Mouse (Mus musculus) embryo, embryonic 11.5 days (tissue): ENCODE data around the gene Mill1.
"Not testable (repeated sequence)": the region's sequence is repeated elsewhere in the genome, so short reads cannot be mapped to it uniquely, and the experiment has no call there.

Experiments used
- DNase-seq: peaks from one replicate; pipeline ENCODE4 v3.0.0-alpha.2; 2012; ENCODE audit warnings: low read depth, low spot score

Mill1 gene

DNA sequence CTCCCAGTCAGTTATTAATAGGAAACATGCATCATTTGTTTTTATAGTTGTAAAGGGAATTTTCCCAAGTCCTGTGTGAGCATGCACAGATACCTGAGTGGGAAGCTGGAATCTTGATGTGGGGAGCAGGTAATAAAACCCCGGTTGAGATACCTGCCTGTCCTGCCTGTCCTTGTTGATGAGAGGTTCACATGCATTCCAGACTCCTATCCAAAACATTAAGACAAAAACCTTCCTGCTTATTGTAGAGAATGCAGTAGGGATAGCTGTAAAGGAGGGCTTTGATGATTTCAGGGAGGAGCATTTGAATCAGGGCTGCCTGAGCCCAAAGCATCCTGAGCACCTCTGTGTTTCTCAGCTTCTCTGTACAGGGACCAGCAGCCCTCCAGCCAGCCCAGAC is at the start of gene Mill1:
Gene Mill1 (plus strand): TSS at position 301 of the 400 bp plus-strand sequence.
- DNase-seq = no peak

DNA sequence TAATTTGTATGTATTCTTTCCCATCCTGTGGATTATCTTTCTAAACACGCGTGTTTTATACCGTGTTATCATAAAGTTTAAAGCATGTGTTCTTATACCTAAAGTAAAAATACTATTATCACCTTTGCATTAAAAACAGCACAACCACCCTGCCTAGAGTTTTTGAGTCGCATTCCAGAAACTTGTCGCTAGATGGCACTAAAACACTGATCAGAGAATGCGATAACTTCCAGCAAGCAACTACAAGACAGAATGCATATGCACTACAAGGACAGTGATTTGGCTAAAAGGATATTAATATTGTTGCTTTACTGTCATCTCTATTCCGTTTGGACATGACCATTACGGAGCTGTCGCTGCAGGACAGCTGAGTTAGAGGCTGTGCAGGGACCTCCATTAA is 34.2 kb upstream of the Mill1 start:
- DNase-seq = no peak

DNA sequence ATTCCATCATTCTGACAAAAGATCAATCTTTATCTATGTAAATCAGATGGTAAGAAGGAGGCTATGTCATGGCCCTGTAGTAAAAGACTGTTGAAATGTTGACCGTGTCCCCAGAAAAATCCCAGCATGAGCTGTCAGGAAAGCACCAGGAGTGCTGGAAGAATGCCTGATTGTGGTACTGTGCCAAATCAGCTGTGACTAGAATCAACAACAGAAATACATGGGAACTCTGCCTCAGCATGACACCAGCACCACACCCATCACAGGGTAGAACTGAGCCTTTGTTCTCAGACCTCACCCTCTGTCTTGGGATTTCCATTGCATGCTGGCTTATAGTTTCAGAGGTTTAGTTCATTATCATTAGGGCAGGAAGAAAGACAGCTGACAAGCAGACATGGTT is 30.4 kb upstream of the Mill1 start:
- no peak for DNase-seq

DNA sequence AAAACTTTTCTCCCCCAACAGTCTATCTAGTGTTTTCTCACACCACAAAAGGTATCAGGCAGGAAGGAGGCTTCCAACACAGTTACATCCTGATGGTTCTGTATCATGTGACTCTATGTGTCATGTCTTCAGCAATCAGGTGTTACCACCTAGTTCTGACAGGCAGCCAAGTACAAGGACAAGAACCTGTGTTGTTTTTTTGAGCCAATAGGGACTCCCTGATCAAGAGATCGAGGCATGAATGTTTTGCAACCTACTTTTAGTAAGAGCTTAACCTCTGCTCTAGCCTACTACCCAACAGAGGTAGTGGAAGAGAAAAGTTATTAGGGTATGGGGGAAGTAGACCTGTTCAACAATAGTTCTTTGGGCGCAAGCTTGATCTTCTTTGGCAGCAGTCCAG is 6.6 kb upstream of the Mill1 start:
- no peak for DNase-seq

DNA sequence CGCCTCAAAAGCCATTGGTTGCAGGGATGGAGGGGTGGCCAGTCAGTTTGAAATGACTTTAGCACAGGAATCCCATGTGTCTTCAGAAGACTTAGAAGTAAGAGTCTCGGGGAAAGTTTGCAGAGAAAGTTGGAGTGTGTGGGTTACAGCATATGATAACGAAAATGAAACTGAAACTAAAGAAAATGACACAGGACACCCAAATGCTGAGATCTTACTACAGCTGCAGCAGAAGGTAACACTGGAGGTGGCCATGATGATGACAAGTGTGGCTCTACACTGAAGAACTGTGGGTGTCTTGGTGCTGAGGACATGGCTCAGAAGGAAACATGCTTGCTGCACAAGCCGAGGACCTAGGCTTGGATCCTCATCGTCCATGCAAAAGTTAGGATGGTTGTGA is 3.9 kb upstream of the Mill1 start:
- no peak for DNase-seq

DNA sequence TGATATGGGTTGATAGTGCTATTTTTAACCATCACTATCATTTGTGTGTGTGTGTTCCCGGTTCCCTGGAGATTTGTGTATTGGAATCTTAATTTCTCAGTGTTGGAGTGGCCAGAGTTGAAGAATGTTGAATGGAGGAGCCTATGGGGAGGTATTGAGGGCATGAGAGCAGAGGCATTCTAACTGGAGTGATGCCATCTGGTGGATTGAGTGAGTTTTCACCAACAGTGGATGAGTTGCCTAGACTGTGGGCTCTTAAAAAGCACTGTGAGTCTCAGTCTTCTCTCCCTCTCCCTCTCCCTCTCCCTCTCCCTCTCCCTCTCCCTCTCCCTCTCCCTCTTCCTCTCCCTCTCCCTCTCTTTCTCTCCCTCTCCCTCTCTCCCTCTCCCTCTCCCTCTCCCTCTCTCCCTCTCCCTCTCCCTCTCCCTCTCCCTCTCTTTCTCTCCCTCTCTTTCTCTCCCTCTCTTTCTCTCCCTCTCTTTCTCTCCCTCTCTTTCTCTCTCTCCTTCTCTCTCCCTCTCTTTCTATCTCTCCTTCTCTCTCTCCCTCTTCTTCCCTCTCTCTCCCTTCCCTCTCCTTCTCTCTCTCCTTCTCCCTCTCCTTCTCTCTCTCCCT is 1.1 kb upstream of the Mill1 start:
- not testable (repeated sequence) for DNase-seq

DNA sequence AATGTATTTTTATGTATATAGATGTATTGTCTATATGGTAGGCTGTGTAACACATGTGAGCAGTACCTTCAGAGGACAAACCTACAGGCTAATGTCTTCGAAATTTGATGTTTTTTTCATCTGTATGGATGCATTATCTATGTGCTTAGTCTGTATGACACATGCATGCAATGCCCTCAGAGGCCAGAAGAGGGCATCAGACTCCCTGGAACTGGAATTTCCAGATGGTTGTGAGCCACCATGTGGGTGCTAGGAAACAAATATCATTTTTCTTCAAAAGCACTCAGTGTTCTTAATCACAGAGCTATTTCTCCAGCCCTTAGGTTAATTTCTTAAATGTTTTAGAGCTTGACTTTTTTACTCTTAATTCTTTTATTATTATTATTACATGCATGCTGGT is 15.1 kb downstream of the Mill1 start:
- DNase-seq = no peak

DNA sequence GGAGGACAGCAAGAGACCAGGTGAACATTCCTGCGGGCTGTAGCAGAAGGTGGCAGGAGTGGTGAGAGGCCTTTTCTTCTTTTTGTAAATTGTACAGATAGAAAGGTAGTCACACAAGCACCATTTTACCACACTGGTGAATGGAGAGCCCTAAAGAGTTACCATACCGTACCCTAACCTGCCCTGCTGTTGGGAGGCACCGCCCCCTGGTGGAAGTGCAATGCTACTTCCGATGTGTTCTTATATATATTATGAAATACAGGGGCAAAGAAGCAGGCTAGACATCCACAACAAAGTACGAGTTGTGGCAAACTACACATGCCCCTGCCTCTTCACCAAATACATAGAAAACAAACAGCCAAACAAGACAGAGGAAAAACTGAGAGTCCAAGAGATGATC is 19.9 kb downstream of the Mill1 start:
- DNase-seq = no peak
